Mouse (Mus musculus) adrenal gland, adult (tissue): ENCODE data around the gene Gm42742.

Experiments
- DNase-seq, 2 experiments: peaks; one replicate each; pipeline ENCODE4 v3.0.0; 2022 to 2023; ENCODE audit warnings: low spot score in 1 of 2; ENCODE audit not compliant: inconsistent age in 2 of 2

Gm42742 gene

DNA sequence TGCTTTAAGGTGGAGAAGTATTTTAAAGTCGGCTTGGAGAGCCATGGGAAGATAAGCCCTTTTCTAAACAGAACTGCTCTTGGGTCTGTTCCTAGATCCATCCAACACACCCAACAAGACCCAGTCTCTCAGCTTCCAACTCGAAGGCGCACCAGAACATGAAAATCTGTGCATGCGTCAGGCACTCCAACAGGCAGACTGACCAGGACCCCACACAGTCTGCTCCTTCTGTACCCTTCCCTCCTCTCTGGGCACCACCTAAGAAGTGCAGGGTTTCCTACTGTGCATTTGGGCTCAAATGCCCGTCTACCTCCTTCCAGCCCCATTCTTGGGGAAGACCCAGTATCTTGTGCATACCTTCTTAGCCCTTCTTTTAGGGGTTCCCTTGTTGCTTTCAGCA lies 406 bp downstream of the Gm42742 start:
- DNase-seq = no peak

DNA sequence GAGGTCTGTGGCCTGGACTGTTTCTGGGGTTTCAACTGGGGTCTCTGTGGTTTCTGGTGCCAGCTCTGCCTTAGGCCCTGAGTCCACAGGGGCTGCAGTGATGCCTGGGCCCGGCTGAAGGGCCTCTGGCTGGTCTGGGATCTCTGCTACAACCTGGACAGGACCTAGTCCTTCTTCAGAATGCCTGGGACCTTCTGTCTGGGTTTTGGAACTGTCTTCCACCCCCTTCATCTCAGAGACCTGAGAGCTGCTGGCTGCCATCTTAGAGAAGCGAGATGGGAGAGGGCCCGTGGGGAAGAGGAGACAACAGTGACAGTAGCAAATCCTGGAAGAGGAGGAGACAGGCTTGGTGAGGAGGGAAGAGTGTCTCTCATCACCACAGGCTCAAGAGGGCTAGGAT lies 866 bp downstream of the Gm42742 start:
- no peak for DNase-seq

DNA sequence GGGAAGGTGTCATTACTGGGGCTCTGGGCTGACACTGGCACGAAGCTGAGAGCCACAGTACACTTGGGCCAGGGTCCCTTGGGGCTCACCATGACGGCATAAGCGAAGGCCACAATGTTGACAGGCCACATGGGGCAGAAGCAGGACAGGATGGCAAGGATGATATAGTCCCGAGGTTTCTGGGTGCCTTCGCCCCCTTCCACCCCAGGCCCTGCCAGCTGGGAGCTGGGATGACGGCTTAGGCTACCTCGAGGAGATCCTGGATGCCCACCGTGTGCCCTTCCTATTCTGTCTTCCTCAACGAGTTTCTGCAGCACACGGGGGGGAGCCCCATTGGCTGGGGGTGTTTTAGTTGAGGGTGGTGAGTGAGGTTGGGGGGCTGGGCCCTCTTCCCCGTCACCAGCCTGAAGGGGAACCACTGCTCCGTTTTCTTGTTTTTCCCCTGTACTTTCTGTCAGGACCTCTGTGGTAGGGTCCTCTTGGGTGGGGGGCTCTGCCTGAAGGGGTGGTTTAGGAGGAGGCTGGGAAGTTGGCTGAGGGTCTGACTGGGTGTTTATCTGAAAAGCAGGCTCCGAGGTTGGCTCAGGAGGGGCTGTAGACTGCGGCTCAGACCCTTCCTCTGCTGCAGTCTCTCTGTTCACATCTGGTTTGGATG lies 1.5 kb downstream of the Gm42742 start:
- DNase-seq = no peak

DNA sequence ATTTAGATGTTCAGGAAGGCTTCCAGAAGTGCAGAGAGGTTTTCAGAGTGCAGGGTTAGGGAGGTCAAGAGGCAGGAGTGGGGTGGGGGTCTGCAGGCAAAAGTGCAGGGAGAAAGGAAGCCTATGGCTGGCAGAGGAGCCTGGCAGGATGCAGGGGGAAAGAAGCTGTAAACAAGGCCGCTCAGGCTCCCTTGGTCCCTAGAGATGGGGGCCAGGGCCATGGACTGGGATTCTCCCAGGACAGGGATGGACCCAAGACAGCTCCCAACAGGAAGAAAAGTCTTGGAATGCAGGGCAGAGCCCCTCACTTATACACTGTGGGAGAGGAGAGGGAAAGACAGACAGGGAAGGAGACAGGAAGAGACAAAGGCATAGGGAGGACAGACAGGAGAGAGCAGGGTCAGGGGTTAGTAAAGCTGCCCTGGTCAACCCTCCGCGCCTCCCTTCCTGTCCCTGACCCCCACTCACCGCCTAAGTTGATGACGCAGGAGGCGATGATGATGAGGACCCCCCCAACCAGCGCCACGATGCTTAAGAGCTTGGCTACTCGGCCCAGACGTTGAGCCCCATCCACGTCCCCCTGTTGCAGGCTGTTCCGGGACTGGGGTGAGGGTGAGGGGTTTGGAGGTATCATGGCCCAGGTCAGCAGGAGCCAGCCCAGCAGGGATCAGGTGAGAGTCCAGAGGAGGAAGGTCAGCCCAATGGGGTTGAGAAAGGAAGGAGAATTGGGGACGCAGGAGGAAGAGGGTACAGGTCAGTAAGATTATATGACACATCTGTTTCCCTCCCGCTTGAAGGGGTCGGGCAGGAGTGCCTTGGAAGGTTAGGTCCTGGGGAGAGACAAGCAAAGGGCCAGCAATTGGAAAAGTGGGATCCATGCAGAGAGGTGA lies 2.2 kb downstream of the Gm42742 start:
- peak; percentile 40 to 41 for DNase-seq

DNA sequence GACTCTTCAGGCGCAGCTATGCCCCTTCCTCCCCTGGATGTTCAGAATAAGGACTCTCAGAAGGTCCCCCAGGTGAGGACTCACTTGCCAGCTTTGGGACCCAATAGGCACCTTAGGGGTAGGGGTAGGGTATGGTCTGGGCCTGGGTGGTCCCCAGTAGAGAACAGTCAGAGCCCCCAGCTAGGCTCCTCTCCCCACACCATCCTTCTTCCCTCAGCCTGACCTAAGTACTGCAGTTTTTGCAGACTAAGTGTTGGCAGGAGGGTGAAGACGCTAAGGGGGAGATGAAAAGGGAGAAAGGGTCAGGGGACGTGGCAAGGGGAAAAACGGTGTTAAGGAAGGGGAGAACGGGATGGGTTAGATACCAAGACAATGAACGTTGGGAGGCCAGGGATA lies 2.9 kb downstream of the Gm42742 start:
- peak in 1 of 2 experiments; percentile 57 for DNase-seq

DNA sequence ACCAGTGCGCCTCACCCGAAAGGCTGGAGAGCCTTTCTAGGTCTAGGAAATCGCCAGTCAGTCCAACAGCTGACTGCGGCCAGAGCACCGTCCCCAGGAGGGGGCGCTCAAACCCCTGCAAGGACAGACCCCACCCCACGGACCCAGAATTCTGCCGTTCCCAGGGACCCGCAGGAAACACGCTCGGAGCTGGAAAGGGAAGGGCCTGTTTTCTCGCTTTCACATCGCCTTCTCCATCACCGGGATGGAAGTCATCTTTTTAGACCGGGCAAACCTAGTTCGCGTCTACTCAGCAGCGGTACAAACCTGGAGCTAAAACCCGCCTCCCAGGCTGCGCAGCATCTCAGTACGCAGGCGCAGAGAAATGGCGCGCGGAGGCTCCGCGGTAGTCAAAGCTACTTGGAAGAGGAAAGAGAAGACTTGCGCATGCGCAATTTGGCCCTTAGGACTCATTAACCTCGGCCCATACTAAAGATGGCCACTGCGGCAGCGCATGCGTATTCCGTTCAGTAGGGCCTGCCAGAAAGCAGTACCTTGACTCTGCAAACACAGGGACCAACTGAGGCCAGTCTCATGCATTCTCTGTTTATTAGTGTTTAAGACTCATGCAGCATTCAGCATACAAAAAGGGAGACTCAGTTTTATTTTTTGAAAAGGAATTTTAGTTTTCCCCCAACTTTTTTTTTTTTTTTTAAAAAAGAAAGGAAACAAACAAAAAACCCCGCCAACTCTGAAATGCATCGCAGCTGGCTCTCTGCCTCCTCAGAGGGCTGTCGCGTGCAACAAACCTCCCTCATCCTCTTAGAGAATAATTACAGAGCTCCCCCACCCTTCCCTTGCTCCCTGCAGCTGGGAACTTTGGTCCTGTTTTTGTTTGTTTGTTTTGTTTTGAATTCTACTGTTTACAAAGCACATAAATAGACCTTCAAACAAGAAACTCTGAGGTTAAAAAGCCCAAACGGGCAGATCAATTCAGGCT lies 3.6 kb downstream of the Gm42742 start, which contains the start of gene Pagr1a:
Gene Pagr1a, minus strand, starts transcription at position 382 of the 979 bp plus-strand sequence.
- peak; percentile 97 to 99 for DNase-seq

DNA sequence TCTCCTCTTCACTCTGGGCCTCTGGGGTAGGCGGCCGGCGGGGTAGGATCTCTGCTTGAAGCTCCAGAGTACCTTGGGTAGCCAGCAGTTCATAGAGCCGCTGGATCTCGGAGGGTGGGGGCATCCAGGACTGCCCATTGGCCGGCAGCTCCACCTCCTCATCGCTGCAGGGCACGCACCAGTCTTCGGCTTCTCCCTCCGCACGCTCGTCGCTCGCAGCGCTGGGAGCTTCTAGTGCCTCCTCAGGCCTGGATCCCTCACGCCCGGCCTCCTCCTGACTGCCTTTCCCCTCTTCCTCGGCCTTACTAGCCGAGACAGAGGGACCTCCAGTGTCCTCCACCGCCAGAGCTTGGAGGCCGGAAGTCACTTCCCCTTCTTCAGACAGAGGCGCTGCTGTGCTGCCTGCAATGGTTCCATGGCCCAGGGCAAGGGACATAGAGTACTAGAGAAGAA lies 4.4 kb downstream of the Gm42742 start:
- peak in 1 of 2 experiments; percentile 83 for DNase-seq

DNA sequence TGATC lies 4.6 kb downstream of the Gm42742 start, which contains the start of gene Pagr1b:
Gene Pagr1b, minus strand, starts transcription at position 4 of the 5 bp plus-strand sequence.
- no peak for DNase-seq

DNA sequence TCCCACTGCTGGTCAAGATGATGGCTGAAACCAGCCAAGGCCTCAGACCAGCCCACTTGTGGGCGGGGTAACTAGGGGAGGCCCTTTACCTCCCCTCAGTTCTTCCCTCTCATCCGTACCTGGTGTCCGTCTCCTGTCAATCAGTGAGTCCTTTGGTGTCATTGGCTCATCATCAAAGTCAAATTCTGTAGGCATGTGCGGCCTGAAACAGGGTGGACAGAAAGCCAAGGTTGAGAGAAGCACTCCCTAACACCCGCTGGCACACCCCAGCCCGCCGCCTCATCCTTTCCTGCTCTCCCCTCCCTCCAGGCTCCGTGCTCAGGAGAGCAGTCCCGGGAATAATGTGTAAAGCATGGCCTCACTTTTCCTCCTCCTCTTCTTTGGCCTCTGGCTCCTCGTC lies 4.8 kb downstream of the Gm42742 start:
- DNase-seq = peak in 1 of 2 experiments; percentile 78

DNA sequence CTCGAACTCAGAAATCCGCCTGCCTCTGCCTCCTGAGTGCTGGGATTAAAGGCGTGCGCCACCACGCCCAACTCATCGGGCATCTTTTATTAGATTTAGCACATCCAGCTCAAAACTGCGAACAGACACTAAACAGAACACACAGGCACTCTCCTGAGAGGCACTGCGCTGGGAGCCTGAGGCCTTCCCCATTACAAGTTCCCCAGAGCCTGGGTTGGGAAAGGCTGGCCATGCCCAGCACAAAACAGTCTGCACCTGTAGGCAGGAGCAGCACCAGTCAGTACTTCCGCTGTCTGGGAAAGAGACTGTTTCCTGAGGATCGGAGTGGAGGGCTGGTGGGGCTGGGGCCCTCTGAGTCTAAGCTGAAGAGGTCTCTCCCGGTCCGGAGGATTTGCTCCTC lies 5.9 kb downstream of the Gm42742 start:
- DNase-seq = peak in 1 of 2 experiments; percentile 46

DNA sequence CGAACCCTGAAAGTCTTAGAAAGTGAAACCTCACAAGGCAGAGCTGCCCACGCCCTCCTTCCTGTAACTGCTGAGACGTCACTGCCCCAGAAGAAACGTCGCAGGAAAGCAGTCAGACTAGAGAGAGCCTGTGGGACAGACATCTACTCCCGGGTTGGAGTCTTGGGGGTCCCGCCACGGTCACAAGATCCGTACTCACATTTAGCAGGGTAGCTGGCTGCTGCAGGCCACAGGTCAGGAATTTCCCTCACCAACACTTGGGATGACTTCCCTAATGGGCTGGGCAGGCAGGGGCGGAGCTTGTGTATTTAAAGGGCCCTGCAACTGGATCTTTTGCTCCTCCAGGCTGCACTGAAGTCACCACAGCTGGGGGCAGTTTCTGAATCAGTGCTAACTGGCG lies 6.6 kb downstream of the Gm42742 start, which contains the start of gene Mvp:
Gene Mvp, minus strand, starts transcription at position 302 of the 400 bp plus-strand sequence.
- peak; percentile 82 to 94 for DNase-seq

DNA sequence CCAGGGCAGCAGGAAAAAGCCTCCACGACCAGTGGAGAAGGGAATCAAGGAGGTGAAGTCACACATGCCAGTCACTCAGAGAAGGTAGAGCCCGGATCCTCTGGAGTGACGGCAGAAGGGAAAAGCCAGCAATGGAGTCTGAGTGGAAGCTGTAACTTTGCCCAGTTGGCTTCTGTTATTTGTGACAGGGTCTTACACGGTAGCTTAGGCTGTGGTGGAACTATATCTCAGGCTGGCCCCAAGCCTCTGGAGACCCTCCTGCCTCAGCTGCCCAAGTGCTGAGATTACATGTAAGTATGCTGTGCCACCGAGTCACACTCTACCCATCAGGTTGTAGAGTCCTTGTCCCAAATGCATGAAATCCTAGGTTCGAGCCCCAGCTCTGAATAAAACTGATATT lies 7.5 kb downstream of the Gm42742 start:
- peak in 1 of 2 experiments; percentile 48 for DNase-seq

DNA sequence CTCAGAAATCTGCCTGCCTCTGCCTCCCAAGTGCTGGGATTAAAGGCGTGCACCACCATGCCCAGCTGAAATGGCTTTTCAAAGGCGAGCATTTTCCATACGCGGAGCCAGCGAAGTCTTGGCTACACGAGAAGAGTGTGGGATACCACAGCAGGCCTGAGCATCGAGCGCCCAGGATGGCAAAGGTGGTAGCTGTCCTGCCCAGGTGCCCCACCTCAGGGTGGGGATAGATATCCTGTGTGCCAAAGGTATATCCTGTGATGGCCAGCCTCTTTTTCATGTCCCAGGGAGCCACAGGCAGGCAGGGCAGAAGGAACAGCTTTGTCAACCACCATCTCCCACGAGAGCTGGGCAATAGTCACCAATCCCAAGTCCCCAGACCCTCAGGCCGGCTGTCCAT lies 8.1 kb downstream of the Gm42742 start:
- DNase-seq = peak in 1 of 2 experiments; percentile 45

DNA sequence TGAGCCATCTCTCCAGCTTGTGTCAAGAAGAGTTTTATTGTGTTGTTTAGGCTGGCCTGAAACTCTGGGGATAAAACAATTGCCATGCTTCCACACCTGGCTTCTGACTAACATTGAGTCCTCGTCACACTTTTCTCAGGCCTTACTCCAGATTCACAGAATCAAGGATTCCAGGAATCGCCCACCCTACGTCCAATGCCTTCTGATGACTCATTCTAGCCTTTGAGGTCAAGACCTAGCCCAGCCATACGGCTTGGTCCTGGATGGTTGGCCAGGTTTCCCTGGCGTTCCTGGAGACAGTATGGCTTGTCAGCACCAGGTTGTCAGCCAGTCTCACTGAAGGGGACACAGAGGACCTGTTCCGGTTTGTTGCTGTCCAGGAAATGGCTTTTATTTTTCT lies 8.5 kb downstream of the Gm42742 start:
- DNase-seq = peak; percentile 41 to 85

DNA sequence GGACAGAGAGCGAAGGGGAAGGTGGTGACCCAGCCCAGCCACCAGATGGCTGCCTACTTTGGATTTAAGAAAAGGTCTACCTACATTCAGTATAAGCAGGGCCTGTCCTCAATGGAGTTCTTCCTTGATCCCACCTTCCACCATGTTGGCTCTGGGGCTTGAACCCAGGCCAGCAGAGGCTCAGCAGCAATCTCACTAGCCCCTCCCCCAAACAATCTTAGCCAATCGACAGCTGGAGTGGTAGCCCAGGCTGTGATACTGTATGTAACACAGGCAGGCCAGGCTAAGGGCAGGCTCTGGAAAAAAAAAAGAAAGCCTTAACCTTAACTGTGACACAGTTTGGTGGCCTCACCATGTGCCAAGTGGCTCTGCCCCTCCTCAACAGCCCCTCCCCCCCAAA lies 9.2 kb downstream of the Gm42742 start:
- DNase-seq = peak in 1 of 2 experiments; percentile 57

DNA sequence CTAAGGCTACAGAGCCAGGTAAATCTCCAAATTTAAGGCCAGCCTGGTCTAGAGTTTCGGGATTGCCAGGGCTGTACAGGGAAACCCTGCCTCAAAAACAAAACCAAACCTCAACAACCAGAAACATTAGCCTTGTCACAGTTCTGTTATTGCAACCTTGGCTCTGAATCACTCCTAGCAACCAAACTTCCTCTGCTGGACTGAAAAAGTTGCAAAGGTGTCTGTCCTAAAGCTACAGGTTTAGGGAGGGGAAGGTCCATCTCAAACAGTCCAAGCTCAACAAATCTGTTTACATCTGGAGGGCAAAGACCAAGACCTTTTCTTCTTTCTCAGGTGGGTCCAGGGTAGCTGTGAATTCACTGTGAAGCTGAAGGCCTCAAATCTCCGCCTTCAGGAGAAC lies 9.8 kb downstream of the Gm42742 start:
- DNase-seq = peak in 1 of 2 experiments; percentile 70

DNA sequence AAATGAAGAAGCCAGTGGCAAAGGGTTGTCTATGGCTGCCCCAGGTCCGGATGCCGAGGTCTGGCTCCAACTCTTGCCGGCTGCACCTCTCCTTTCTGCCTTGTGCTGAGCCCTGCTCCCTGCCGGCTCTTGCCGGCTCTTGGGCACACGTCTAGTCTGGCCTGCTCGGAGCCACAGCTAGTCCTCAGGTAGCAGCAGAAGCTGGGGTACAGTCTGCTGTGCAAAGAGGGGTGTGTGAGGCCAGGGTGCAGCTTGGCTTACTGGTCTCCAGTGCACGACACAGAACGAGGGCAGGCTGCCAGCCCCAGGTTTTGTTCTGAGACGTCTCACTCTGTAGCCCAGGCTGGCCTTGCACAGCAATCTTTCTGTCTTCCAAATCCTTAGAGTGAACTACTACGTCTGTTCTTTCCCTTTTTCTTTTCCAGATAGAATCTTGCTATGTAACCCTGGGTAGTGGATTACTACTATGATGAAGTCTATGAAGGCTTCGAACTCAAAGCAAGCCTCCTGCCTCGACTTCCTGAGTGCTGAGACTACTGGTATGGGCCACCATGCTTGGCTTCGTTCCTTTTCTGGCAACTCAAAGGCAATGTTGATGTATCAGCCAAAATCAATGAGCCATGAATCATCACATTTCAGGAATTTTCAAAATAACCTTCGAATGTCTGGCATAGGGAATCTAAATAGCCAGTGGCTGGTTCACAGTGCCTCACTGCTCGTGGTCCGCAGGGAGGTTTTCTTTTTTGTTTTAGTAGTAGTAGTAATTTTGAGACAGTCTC lies 11.4 kb downstream of the Gm42742 start:
- DNase-seq = peak in 1 of 2 experiments; percentile 69

DNA sequence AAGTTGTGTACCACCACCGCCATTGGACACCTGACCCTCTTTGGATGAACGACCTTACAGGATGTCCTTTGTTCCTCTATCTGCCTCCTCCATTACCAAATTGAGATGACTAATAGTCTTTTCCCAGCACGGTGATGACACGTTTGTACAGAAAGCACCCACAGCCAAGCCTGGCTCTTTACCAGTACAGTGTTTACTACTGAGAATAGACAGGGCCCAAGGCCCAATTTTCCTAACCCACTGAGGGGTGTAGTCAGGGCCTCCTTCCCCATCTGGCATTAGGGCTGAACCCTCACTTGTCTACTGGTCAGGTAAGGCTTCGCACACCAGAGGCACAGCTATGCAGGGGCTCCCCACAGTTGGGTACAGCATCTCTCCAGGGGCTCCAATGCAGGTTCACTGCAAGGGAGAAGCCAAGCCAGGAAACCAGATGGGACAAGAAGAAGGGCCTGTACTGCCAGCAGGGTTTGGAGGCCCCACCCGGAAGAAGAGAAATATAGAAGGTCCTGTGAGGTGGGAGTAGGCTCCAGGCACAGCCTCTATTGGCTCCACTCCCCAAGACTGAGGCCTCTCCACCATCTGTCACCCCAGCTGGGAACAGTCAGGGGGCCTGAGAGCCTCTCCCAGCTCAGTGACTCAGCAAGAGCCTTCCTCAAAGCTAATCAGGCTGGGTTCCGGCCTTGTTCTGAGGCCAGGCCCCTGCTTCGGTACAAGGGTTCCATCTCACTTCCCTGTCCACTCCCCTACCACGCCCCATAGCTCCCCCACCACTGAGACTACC lies 12.5 kb downstream of the Gm42742 start:
- peak; percentile 73 to 90 for DNase-seq

DNA sequence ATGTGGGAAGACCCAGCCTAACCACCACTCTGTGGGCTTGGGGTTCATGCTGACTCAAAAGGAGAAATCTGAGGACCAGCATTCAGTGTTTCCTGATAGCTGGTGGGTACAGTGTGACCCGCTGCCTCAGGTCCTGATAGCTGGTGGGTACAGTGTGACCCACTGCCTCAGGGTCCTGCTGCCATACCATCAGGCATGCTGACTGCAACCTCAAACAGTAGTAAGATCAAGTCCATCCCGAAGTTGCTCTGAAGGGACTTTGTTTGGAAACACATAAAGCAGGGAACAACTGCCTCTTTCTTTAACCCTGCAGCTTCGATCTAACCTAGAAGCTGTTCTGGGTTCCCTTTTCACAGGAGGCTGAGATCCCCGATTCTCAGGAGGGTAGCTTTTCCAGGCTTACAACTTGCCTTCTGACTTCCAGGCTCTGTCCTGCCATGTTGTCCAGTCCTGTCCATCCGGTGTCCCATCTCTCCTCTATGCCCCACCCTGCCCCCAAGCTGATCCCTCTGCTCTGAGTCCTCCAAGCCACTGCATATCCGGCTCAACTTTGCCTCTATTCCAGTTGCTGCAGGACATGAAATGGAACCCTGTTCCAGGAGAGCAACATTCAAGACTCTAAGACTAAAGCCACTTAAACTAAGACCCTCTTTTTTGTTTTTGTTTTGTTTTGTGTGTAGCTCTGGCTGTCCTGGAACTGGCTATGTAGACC lies 13.4 kb downstream of the Gm42742 start:
- peak in 1 of 2 experiments; percentile 47 for DNase-seq
